ENCODE assay signal across 9 mouse cellular contexts in genomic region chr7:45715741-45716459, GRCm38 (mm10). TPM values are rescaled to one million over a fixed set of nuclear protein-coding genes. Genes with fewer than 3 reads are reported as not detected.
A peak's percentile ranks its signal among the peaks of the same experiment; 100 is the strongest.
DNase-seq lines count a peak whose midpoint lies in the region; ATAC-seq and TF ChIP-seq lines count a peak whose summit lies in the region.
"Had no signal": no experiment of that assay in that cellular context is flagged by ENCODE, and none has a peak within 500 bp of the region (broad histone marks: within the 10 kb centered on the region; RNA-seq: fewer than 3 reads in every experiment).

No protein-coding gene starts in this region.

- ATAC-seq in forebrain, embryonic 14.5 days = no peak
- ATAC-seq in limb, embryonic 12.5 days (ENCODE audit: insufficient number of reproducible peaks, insufficient read depth, low FRiP score, low TSS enrichment, low read depth) = no peak

- peak overlapping the region; percentile 47 for H3K9ac ChIP-seq in forebrain, embryonic 14.5 days (ENCODE audit: low read length)
- H3K9ac ChIP-seq in limb, embryonic 12.5 days (replicated peaks) = peak overlapping the region; percentile 14; the same call in 1 of the 2 replicates

- DNase-seq in gastrocnemius, postnatal 10 days = peak; percentile 20
- no peak for DNase-seq in gastrocnemius, adult 8-10 months (ENCODE audit: low spot score in 2 of 2)
- no peak for DNase-seq in forebrain, embryonic 14.5 days (ENCODE audit: low spot score)
- peak; percentile 75 to 86 for DNase-seq in monocyte, adult 2 months (ENCODE audit: low read depth in 1 of 2, low spot score in 2 of 2)
- no peak for DNase-seq in frontal cortex, postnatal 25 days (ENCODE audit: low spot score in 2 of 2)
- no peak for DNase-seq in ovary, postnatal 14 days (ENCODE audit: low spot score)

- H3K4me1 ChIP-seq in E14TG2a.4 (replicated peaks; ENCODE audit: low read depth, low read length) = peaks cover 71% of the 10 kb centered on the region
- peaks cover 30% of the 10 kb centered on the region for H3K4me1 ChIP-seq in forebrain, embryonic 14.5 days (ENCODE audit: control insufficient read depth, insufficient read depth, low read length)
- peaks cover 45% of the 10 kb centered on the region for H3K4me1 ChIP-seq in limb, embryonic 12.5 days (replicated peaks)

- TF ChIP-seq CTCF in E14TG2a.4 (conservative IDR thresholded peaks at IDR 0.05; ENCODE audit: low read length) = no peak

- peaks cover 69% of the 10 kb centered on the region for H3K36me3 ChIP-seq in E14TG2a.4 (ENCODE audit: insufficient read depth, low read length)
- peaks cover 47% of the 10 kb centered on the region for H3K36me3 ChIP-seq in forebrain, embryonic 14.5 days (ENCODE audit: control insufficient read depth, insufficient read depth, low read length)
- H3K36me3 ChIP-seq in limb, embryonic 12.5 days = peaks cover 48% of the 10 kb centered on the region

- H3K9me3 ChIP-seq in E14TG2a.4 (ENCODE audit: low read length) = no peaks in the 10 kb centered on the region
- H3K9me3 ChIP-seq in forebrain, embryonic 14.5 days (replicated peaks; ENCODE audit: control insufficient read depth, low read length) = no peaks in the 10 kb centered on the region
- no peaks in the 10 kb centered on the region for H3K9me3 ChIP-seq in limb, embryonic 12.5 days

- peak overlapping the region; percentile 46 for H3K27ac ChIP-seq in forebrain, embryonic 14.5 days (ENCODE audit: low read depth, low read length)
- peak overlapping the region; percentile 50; the same call in 1 of the 2 replicates for H3K27ac ChIP-seq in limb, embryonic 12.5 days

- 88% methylated on average over 19 of the region's 19 CpGs for WGBS in forebrain, embryonic 14.5 days
- WGBS in limb, embryonic 12.5 days = 83% methylated on average over 19 of the region's 19 CpGs

- H3K4me2 ChIP-seq in forebrain, embryonic 14.5 days (ENCODE audit: low read length) = peak overlapping the region; percentile 90
- peak overlapping the region; percentile 94 for H3K4me2 ChIP-seq in limb, embryonic 12.5 days

- H3K27me3 ChIP-seq in E14TG2a.4 (ENCODE audit: insufficient read depth, low read length) = no peaks in the 10 kb centered on the region
- H3K27me3 ChIP-seq in forebrain, embryonic 14.5 days (replicated peaks; ENCODE audit: control insufficient read depth, insufficient read depth, low read length) = no peaks in the 10 kb centered on the region
- H3K27me3 ChIP-seq in limb, embryonic 12.5 days = no peaks in the 10 kb centered on the region

- H3K4me3 ChIP-seq in E14TG2a.4 (replicated peaks; ENCODE audit: low read length) = peak overlapping the region; percentile 85
- H3K4me3 ChIP-seq in forebrain, embryonic 14.5 days (ENCODE audit: low read depth, low read length) = peak overlapping the region; percentile 96
- H3K4me3 ChIP-seq in limb, embryonic 12.5 days (replicated peaks) = peak overlapping the region; percentile 95

RNA-seq across cellular contexts. Expression of gene Rpl18, which starts 0.6 kb away (rescaled TPM):
- total RNA-seq in gastrocnemius, postnatal 10 days (2021) = 100 to 1,000 TPM; 793 to 822 TPM
- total RNA-seq in gastrocnemius, adult 8-10 months (2022) = 100 to 1,000 TPM; 479 to 609 (median 594) TPM
- 727 and 966 TPM in 2 replicates for polyA plus RNA-seq in forebrain, embryonic 14.5 days (2014; fragmentation: Nextera tagmentation; extraction: Ambion mirVana)
- polyA plus RNA-seq in limb, embryonic 12.5 days (2016; fragmentation: Nextera tagmentation; extraction: Ambion mirVana) = 990 and 1,038 TPM in 2 replicates

RNA-seq across cellular contexts. Expression of gene Sphk2, which starts 1.9 kb away (rescaled TPM):
- 10 to 100 TPM; 11.8 to 13.8 TPM for total RNA-seq in gastrocnemius, postnatal 10 days (2021)
- 10 to 100 TPM; 10.6 to 15.0 (median 13.0) TPM for total RNA-seq in gastrocnemius, adult 8-10 months (2022)
- polyA plus RNA-seq in forebrain, embryonic 14.5 days (2014; fragmentation: Nextera tagmentation; extraction: Ambion mirVana) = 16.3 and 19.7 TPM in 2 replicates
- 32.5 TPM in 2 replicates for polyA plus RNA-seq in limb, embryonic 12.5 days (2016; fragmentation: Nextera tagmentation; extraction: Ambion mirVana)

RNA-seq across cellular contexts. Expression of gene Fam83e, which starts 5.1 kb away (rescaled TPM):
- under 1 TPM; 0.12 to 0.45 TPM for total RNA-seq in gastrocnemius, postnatal 10 days (2021)
- total RNA-seq in gastrocnemius, adult 8-10 months (2022) = under 1 TPM in 2 of 4 experiments, not detected in 2; 0.10 to 0.38 TPM
- 0.11 and 0.15 TPM in 2 replicates for polyA plus RNA-seq in forebrain, embryonic 14.5 days (2014; fragmentation: Nextera tagmentation; extraction: Ambion mirVana)
- polyA plus RNA-seq in limb, embryonic 12.5 days (2016; fragmentation: Nextera tagmentation; extraction: Ambion mirVana) = 1.0 and 1.3 TPM in 2 replicates

RNA-seq across cellular contexts. Expression of gene Spaca4, which starts 9.7 kb away (rescaled TPM):
- total RNA-seq in gastrocnemius, postnatal 10 days (2021) = not detected
- total RNA-seq in gastrocnemius, adult 8-10 months (2022) = not detected
- polyA plus RNA-seq in forebrain, embryonic 14.5 days (2014; fragmentation: Nextera tagmentation; extraction: Ambion mirVana) = not detected in 2 replicates
- polyA plus RNA-seq in limb, embryonic 12.5 days (2016; fragmentation: Nextera tagmentation; extraction: Ambion mirVana) = not detected in 2 replicates
- total RNA-seq: left cerebral cortex, postnatal 14 days had no signal

RNA-seq across cellular contexts. Expression of gene Dbp, which starts 11.0 kb away (rescaled TPM):
- total RNA-seq in gastrocnemius, postnatal 10 days (2021) = 10 to 100 TPM; 35.9 to 37.9 TPM
- 100 to 1,000 TPM in 3 of 4 experiments, 10 to 100 TPM in 1; 69.5 to 173 (median 143) TPM for total RNA-seq in gastrocnemius, adult 8-10 months (2022)
- polyA plus RNA-seq in forebrain, embryonic 14.5 days (2014; fragmentation: Nextera tagmentation; extraction: Ambion mirVana) = 3.6 and 3.7 TPM in 2 replicates
- polyA plus RNA-seq in limb, embryonic 12.5 days (2016; fragmentation: Nextera tagmentation; extraction: Ambion mirVana) = 6.4 and 8.5 TPM in 2 replicates

Comparison
In these comparisons a context has a peak if more than half of its experiments do, and no peak if none do; other contexts are left out.
1. DNase-seq: peak in gastrocnemius, postnatal 10 days (single experiment) and monocyte, adult 2 months (2 of 2); none in gastrocnemius, adult 8-10 months (0 of 2), forebrain, embryonic 14.5 days (single experiment), frontal cortex, postnatal 25 days (0 of 2) and ovary, postnatal 14 days (single experiment).
2. Peak in every context shown above with its lines, with median percentiles within 50 percentile points of each other: H3K4me3 ChIP-seq.